Mouse (Mus musculus) stomach, embryonic 16.5 days (tissue): ENCODE measurements at regions not wholly inside any gene's neighbourhood (a gene's known extent, or its start where the extent isn't known, plus 50 kb on each side); places are given as distances from the start of the nearest gene placed in this dataset.

Source experiments
- ATAC-seq: fragments of 200-750 bp; cut with Nextera tagmentation; 2 replicates; pipeline ENCODE4 v1.8.0; 2017; ENCODE audit warnings: moderate number of reproducible peaks, moderate TSS enrichment; ENCODE audit not compliant: insufficient read depth, low FRiP score
- H3K27ac ChIP-seq: fragments of 300-500 bp; sonication (generic); 2 replicates; pipeline ENCODE4 v1.5.1; 2014; ENCODE audit warnings: low read length
- H3K27me3 ChIP-seq: fragments of 300-500 bp; sonication (generic); 2 replicates; pipeline ENCODE4 v1.6.1; 2014; ENCODE audit warnings: low read length, control low read depth, mixed read lengths; ENCODE audit not compliant: control insufficient read depth, insufficient read depth
- H3K36me3 ChIP-seq: fragments of 300-500 bp; sonication (generic); 2 replicates; pipeline ENCODE4 v1.6.1; 2014; ENCODE audit warnings: low read length; ENCODE audit not compliant: control insufficient read depth, insufficient read depth
- H3K4me1 ChIP-seq: fragments of 300-500 bp; sonication (generic); 2 replicates; pipeline ENCODE4 v1.6.1; 2014; ENCODE audit warnings: low read length, control low read depth, mixed read lengths; ENCODE audit not compliant: control insufficient read depth, insufficient read depth
- H3K4me2 ChIP-seq: fragments of 300-500 bp; sonication (generic); 2 replicates; pipeline ENCODE4 v1.6.1; 2014; ENCODE audit warnings: low read depth, low read length, mixed read lengths
- H3K4me3 ChIP-seq: fragments of 300-500 bp; sonication (generic); replicated peaks from 2 replicates; pipeline ENCODE4 v1.5.1; 2014; ENCODE audit warnings: mild to moderate bottlenecking, low read length
- H3K9ac ChIP-seq: fragments of 300-500 bp; sonication (generic); 2 replicates; pipeline ENCODE4 v1.6.1; 2014; ENCODE audit warnings: low read length
- H3K9me3 ChIP-seq: fragments of 300-500 bp; sonication (generic); replicated peaks from 2 replicates; pipeline ENCODE4 v1.6.1; 2016; ENCODE audit warnings: low read length, control low read depth; ENCODE audit not compliant: control insufficient read depth
- WGBS: fragments of 180-500 bp; shearing (Covaris S2); extraction: QIAGEN DNeasy Blood & Tissue Kit; methylation state at CpG from one replicate; pipeline ENCODE4 v1.1.7; 2014; 5-methylcytosine and 5-hydroxymethylcytosine counted together

DNA sequence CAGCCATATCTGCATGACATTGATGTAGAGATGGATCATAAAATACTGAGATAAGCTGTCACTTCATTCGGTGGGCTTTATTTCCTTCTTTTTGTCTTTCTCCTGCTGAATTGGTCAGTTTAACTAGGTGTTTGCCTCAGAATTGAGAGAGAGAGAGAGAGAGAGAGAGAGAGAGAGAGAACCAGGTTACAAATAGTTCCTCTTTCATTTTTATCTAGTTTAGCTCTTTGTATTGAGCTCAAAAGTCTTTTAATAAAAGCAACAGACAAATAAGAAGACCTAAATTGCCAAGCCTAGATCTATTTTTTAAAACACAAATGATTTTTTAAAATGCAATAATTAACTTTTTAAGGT, 253.4 kb upstream of the Zeb2 start:
- H3K4me1 ChIP-seq = peaks cover 3% of the 10 kb centered on the region; the same call in 1 of the 2 replicates
- H3K4me3 ChIP-seq = no peak overlapping the region
- H3K27ac ChIP-seq = no peak overlapping the region
- H3K4me2 ChIP-seq = no peak overlapping the region
- no peaks in the 10 kb centered on the region for H3K9me3 ChIP-seq
- no peaks in the 10 kb centered on the region for H3K36me3 ChIP-seq
- ATAC-seq = no peak
- 18% methylated on average over 1 of the region's 1 CpGs for WGBS
- no peaks in the 10 kb centered on the region for H3K27me3 ChIP-seq
- no peak overlapping the region for H3K9ac ChIP-seq

DNA sequence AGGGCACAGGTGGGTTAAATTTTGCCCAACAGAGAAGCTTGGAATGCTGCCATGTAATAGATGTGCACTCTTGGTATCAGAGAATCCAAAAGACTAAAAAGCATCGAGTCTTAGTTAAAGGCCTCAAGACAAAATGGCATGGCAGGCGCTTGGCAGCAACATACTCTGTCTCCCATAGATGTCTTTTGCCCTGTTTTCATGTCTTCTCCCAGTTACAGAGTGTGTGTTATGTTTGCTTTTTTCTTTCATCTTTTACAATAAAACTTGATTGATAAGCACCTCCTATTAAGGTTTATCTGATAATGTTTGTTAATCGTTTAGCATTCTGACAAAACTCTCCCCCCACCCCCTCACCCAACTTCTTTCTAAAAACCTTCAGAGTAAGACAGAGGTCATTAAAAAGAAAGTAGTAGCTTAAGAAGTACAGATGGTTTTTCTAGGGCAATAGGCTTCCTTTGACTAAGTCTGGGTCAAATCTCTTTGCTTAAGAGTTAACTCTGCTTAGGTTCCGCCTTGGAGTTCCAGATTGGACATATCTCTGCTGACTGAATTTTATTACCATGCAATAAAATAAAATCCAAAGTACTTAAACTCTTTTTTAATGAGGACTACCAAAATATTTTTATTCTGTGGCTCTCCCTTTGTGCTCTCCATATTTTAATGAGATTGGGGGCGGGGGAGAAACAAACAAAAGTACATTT, 252.9 kb upstream of the Zeb2 start:
- H3K36me3 ChIP-seq = no peaks in the 10 kb centered on the region
- H3K4me3 ChIP-seq = no peak overlapping the region
- H3K9me3 ChIP-seq = no peaks in the 10 kb centered on the region
- H3K4me2 ChIP-seq = no peak overlapping the region
- H3K4me1 ChIP-seq = peaks cover 3% of the 10 kb centered on the region; the same call in 1 of the 2 replicates
- 67% methylated on average over 5 of the region's 5 CpGs for WGBS
- no peak for ATAC-seq
- no peaks in the 10 kb centered on the region for H3K27me3 ChIP-seq
- H3K9ac ChIP-seq = no peak overlapping the region
- no peak overlapping the region for H3K27ac ChIP-seq

DNA sequence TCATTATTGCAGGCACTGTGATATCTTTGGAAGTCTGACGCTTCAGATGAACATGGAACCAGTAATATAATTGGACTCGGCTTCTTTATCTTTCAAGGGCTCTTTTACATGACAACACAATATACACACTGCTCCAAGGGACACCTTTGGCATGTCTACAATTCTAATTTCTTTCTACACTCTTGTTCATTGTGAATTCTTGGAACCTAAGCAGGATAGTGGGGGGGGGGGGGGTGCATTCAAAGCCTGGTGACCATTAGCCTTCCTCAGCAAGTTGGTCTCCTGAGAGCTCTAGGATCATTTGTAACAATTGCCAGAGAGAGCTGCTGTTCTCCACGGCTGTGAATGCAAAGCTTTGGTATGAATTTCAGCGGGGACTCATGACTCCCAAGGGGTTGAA, 252.2 kb upstream of the Zeb2 start:
- H3K4me3 ChIP-seq = no peak overlapping the region
- no peaks in the 10 kb centered on the region for H3K9me3 ChIP-seq
- H3K36me3 ChIP-seq = no peaks in the 10 kb centered on the region
- no peak overlapping the region for H3K27ac ChIP-seq
- no peak for ATAC-seq
- peaks cover 3% of the 10 kb centered on the region; the same call in 1 of the 2 replicates for H3K4me1 ChIP-seq
- no peak overlapping the region for H3K9ac ChIP-seq
- H3K27me3 ChIP-seq = no peaks in the 10 kb centered on the region
- no peak overlapping the region for H3K4me2 ChIP-seq
- 76% methylated on average over 4 of the region's 4 CpGs for WGBS

DNA sequence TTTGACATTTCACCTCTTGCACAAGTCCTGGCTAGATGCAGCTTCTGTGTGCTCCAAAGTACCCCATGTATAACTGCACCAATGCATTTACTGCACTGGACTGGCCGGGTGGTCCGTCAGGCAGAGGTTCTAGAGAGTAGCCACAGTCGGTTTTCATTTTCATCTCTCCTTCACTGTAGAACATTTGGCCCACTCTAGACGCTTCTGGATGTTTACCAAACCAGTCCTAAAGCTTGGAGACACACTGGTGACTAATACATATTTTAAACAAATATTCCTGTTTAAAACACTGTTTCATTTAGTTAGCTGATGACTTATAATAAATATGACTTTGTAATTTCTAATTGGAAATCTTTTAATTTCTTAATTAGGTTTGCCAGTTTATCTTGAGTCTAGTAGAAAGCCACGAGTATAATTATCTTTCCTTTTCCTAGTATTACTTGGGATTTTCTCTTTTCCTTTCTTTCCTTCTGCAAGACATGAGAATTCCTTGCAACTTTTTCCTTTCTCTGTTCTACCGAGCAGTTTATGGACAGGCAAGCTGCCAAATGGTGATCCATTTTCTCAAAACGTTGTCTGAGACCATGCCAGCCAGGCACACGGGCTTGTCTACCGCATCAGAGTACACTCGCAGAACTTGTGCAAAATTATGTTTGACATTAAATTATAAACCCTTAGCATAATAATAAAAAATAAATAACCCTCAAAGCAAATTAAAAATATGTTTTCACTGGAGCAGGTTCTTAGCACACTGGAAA, 250.4 kb upstream of the Zeb2 start:
- Histone ChIP-seq H3K4me2 (no peak overlapping the region), H3K4me1 (peaks cover 3% of the 10 kb centered on the region; the same call in 1 of the 2 replicates), H3K36me3 (no peaks in the 10 kb centered on the region), H3K9ac (no peak overlapping the region), H3K9me3 (no peaks in the 10 kb centered on the region), H3K27me3 (no peaks in the 10 kb centered on the region), H3K27ac (no peak overlapping the region), H3K4me3 (no peak overlapping the region)
- 57% methylated on average over 10 of the region's 10 CpGs for WGBS
- no peak for ATAC-seq

DNA sequence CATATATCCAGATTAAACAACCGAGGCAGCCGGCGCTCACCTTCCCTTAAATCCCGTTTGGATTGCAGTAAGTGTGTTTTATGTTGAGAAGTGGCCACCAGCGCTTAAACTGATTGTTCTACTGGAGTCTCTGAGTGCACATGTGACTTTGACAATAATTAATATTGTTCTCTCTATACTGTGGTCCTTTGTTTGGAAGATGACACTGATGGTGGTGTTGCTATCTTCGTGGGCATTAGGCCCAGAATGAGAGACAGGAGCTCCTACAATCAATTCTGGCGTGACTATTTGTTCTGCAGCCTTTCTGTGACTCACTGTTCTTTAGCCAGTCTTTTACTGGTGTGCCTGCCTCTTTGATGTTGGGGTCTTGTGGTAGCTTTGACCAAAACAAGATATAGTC, 240.1 kb upstream of the Zeb2 start:
- Histone ChIP-seq H3K4me1 (no peaks in the 10 kb centered on the region), H3K36me3 (no peaks in the 10 kb centered on the region), H3K27me3 (no peaks in the 10 kb centered on the region), H3K9me3 (no peaks in the 10 kb centered on the region), H3K9ac (no peak overlapping the region), H3K27ac (no peak overlapping the region), H3K4me3 (no peak overlapping the region), H3K4me2 (no peak overlapping the region)
- 72% methylated on average over 7 of the region's 7 CpGs for WGBS
- ATAC-seq = no peak

DNA sequence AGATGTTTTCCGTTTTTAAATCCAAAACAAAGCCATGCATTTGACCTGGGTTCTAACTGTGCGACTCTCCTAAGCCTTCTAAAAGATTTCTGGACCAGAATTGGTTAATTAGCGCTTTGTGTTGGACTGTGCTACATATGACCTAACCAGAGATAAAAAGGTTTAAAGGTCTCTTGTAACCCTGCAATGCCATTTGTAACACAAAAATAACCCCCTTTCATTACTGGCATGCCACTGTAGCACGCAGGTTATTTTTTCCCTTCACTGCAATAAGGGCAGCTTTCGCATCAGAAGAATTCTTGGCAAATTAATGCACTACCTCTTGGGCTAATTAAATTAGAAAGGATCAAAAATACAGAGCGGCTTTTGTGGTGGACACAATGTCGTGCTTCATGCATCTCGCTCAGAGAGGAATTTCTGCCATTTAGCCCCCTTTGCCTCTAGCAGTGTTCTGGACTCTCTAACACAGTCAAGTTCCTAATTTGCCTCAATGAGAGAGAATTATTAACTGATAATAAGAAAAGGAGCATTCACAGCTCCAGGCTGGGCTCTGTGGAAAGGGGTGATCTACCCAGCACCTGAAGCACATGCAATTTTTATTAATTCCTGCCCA, 239.5 kb upstream of the Zeb2 start:
- H3K27ac ChIP-seq = no peak overlapping the region
- ATAC-seq = no peak
- H3K9me3 ChIP-seq = no peaks in the 10 kb centered on the region
- H3K27me3 ChIP-seq = no peaks in the 10 kb centered on the region
- no peak overlapping the region for H3K9ac ChIP-seq
- H3K36me3 ChIP-seq = no peaks in the 10 kb centered on the region
- WGBS = 83% methylated on average over 8 of the region's 8 CpGs
- no peaks in the 10 kb centered on the region for H3K4me1 ChIP-seq
- H3K4me2 ChIP-seq = no peak overlapping the region
- no peak overlapping the region for H3K4me3 ChIP-seq

DNA sequence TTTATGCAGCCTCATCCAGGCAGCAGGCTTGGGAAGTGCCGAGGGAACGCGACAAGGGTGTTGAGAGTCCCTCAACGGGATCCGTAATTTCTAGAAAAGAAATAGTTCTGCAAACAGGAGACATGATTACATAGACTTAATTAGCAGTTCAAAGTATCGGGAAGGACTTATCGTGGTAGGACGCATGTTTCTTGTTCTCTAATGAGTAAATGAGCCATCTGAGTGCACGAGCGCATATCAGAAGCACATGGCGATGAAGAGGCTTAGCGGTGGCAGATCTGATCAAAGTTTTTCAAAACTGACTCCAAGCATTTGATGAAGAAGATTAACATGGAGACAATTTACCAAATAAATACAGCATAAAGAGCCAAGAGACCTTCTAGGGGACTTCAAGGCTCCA, 238.8 kb upstream of the Zeb2 start:
- WGBS = 91% methylated on average over 12 of the region's 12 CpGs
- no peaks in the 10 kb centered on the region for H3K9me3 ChIP-seq
- H3K27me3 ChIP-seq = no peaks in the 10 kb centered on the region
- H3K4me1 ChIP-seq = no peaks in the 10 kb centered on the region
- no peak overlapping the region for H3K9ac ChIP-seq
- no peaks in the 10 kb centered on the region for H3K36me3 ChIP-seq
- ATAC-seq = no peak
- H3K4me3 ChIP-seq = no peak overlapping the region
- no peak overlapping the region for H3K4me2 ChIP-seq
- no peak overlapping the region for H3K27ac ChIP-seq

DNA sequence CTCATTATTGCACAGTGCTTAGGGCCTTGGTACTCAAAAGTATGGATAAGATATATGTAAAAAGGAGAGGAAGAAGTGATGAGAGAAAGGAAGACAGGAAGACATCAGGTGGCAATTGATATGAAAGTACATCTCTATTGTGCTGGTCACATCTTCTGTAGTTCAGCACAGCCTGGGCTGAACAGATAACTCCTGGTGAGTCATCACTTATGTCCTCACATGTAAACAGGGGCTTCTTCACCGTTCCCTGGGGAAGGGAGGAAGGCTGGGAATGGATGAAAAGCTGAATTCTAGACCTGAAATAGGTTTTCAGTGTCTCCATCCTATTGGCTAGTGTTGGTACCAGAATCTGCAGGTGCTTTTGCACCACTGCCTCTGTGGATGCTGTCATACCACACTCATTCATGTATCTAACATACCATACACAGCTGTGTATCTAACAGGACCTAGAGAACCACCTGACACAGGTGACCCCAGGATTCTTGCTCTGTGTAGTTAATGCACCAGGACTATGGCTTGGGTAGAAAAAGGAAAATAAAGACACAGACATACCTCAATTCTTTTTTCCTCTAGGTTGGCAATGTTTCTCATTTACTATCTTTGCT, 234.4 kb upstream of the Zeb2 start:
- Histone ChIP-seq H3K36me3 (no peaks in the 10 kb centered on the region), H3K4me3 (no peak overlapping the region), H3K9me3 (no peaks in the 10 kb centered on the region), H3K4me1 (no peaks in the 10 kb centered on the region), H3K4me2 (no peak overlapping the region), H3K27me3 (no peaks in the 10 kb centered on the region), H3K27ac (no peak overlapping the region), H3K9ac (no peak overlapping the region)
- ATAC-seq = no peak
- WGBS = 75% methylated on average over 1 of the region's 1 CpGs

DNA sequence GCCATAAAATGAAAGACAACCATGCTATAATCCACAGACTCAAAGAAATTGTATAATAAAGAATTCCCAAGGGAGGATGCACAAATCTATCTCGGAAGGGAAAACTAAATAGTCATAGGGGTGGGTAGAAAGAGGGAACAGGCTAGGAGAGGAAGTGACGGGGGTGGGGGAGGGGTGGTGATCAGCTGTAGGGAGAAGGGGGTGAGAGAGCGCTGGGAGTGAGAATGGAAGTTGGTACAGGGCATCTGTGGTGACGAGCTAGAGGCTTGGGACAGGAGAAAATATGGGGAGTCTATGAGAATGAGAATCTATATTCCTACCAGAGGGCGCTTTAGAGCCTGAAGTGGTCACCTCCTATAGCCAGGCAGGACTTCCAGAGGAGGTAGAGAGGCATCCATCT, 229.2 kb upstream of the Zeb2 start:
- WGBS = 84% methylated on average over 5 of the region's 5 CpGs
- Histone ChIP-seq H3K9ac (no peak overlapping the region), H3K4me3 (no peak overlapping the region), H3K27me3 (no peaks in the 10 kb centered on the region), H3K27ac (no peak overlapping the region), H3K36me3 (no peaks in the 10 kb centered on the region), H3K9me3 (no peaks in the 10 kb centered on the region), H3K4me2 (no peak overlapping the region), H3K4me1 (no peaks in the 10 kb centered on the region)
- ATAC-seq = no peak
